Mouse (Mus musculus): ENCODE measurements around the gene H2-M5.

- TF ChIP-seq MYOG (IDR thresholded peaks at IDR 0.05; ENCODE audit: control insufficient read depth, extremely low read depth, insufficient read length) (no peak), MAX (IDR thresholded peaks at IDR 0.05) (no peak), CTCF (IDR thresholded peaks at IDR 0.05; ENCODE audit: control insufficient read depth, insufficient read depth, insufficient read length) (no peak)
Measured at GRCm38 (mm10) chr17:37028212-37028611, 38.9 kb upstream of the H2-M5 start.
